Mouse (Mus musculus) myocyte (in vitro differentiated cells): Measurements from ENCODE around the gene Coro2b. TPM values are rescaled to one million over a fixed set of nuclear protein-coding genes. Genes with fewer than 3 reads are reported as not detected.

Experiments used
- H3K27me3 ChIP-seq: one replicate; pipeline ENCODE4 v1.6.1; 2011; ENCODE audit not compliant: control insufficient read depth, insufficient read depth, insufficient read length
- H3K36me3 ChIP-seq: one replicate; pipeline ENCODE4 v1.6.1; 2011; ENCODE audit not compliant: control insufficient read depth, insufficient read depth
- H3K4me2 ChIP-seq: one replicate; pipeline ENCODE4 v1.6.1; 2011; ENCODE audit warnings: low read depth, control low read depth
- H3K4me3 ChIP-seq: one replicate; pipeline ENCODE4 v1.5.1; 2011; ENCODE audit warnings: mild to moderate bottlenecking, control low read depth, moderate library complexity
- H3K79me2 ChIP-seq: one replicate; pipeline ENCODE4 v1.6.1; 2011; ENCODE audit not compliant: control insufficient read depth, insufficient read depth
- H3ac ChIP-seq: one replicate; pipeline ENCODE4 v1.6.1; 2011; ENCODE audit not compliant: control insufficient read depth, insufficient read length
- CEBPB ChIP-seq: IDR thresholded peaks from 2 replicates; pipeline ENCODE4 v1.6.1; 2011; ENCODE audit warnings: mild to moderate bottlenecking, moderate library complexity; ENCODE audit not compliant: poor library complexity, insufficient read depth, severe bottlenecking
- E2F4 ChIP-seq: IDR thresholded peaks from one replicate; pipeline ENCODE4 v1.6.1; 2011; ENCODE audit warnings: mild to moderate bottlenecking, control low read depth, moderate library complexity; ENCODE audit not compliant: insufficient read depth
- MAX ChIP-seq: IDR thresholded peaks from one replicate; pipeline ENCODE4 v1.6.1; 2011; ENCODE audit warnings: low read depth, mild to moderate bottlenecking, control low read depth
- MYOD1 ChIP-seq, 3 experiments: IDR thresholded peaks; one replicate each; pipeline ENCODE4 v1.6.1; 2011; ENCODE audit warnings: control low read depth in 2 of 3, low read depth in 2 of 3, mild to moderate bottlenecking in 2 of 3, moderate library complexity in 1 of 3; ENCODE audit not compliant: insufficient read length in 2 of 3, control insufficient read depth in 1 of 3
- MYOG ChIP-seq, 3 experiments: IDR thresholded peaks; one replicate each; pipeline ENCODE4 v1.6.1; 2011; ENCODE audit warnings: control low read depth in 2 of 3, low read depth in 2 of 3, mild to moderate bottlenecking in 2 of 3; ENCODE audit not compliant: insufficient read length in 2 of 3, control insufficient read depth in 1 of 3, insufficient read depth in 1 of 3
- POLR2A ChIP-seq: IDR thresholded peaks from one replicate; pipeline ENCODE4 v1.6.1; 2011; ENCODE audit warnings: low read depth, mild to moderate bottlenecking, control low read depth, moderate library complexity; ENCODE audit not compliant: insufficient read length
- POLR2AphosphoS2 ChIP-seq: IDR thresholded peaks from one replicate; pipeline ENCODE4 v1.6.1; 2011; ENCODE audit warnings: low read depth, control low read depth; ENCODE audit not compliant: insufficient read length
- REST ChIP-seq: IDR thresholded peaks from one replicate; pipeline ENCODE4 v1.6.1; 2011; ENCODE audit warnings: mild to moderate bottlenecking, control low read depth, moderate library complexity; ENCODE audit not compliant: insufficient read depth, insufficient read length
- SRF ChIP-seq: IDR thresholded peaks from one replicate; pipeline ENCODE4 v1.6.1; 2011; ENCODE audit warnings: low read depth; ENCODE audit not compliant: control insufficient read depth, insufficient read length
- TCF12 ChIP-seq: IDR thresholded peaks from one replicate; pipeline ENCODE4 v1.6.1; 2011; ENCODE audit warnings: mild to moderate bottlenecking, control low read depth; ENCODE audit not compliant: poor library complexity, insufficient read depth, severe bottlenecking
- TCF3 ChIP-seq: IDR thresholded peaks from one replicate; pipeline ENCODE4 v1.6.1; 2011; ENCODE audit warnings: low read depth, control low read depth; ENCODE audit not compliant: insufficient read length
- USF1 ChIP-seq: IDR thresholded peaks from one replicate; pipeline ENCODE4 v1.6.1; 2011; ENCODE audit warnings: low read depth, mild to moderate bottlenecking, control low read depth, moderate library complexity
- polyA plus RNA-seq: library from polyadenylated mRNA; unstranded; fragments of >200 nt; fragmentation: generic; extraction: Trizol; gene quantifications from one replicate; pipeline ENCODE4 v1.2.1, GENCODE M21; 2012; ENCODE audit warnings: missing spikeins

Coro2b gene
- polyA plus RNA-seq, 1 experiment, result 21.3 TPM

GRCm38 (mm10) chr9:62502361-62502760, 34.5 kb downstream of the Coro2b start:
- no peaks in the 10 kb centered on the region for H3K27me3 ChIP-seq
- H3ac ChIP-seq, result no peak overlapping the region
- no peaks in the 10 kb centered on the region for H3K79me2 ChIP-seq
- no peaks in the 10 kb centered on the region for H3K36me3 ChIP-seq
- TF ChIP-seq MYOG (IDR thresholded peaks at IDR 0.05; ENCODE audit: control insufficient read depth in 1 of 3, insufficient read depth in 1 of 3, insufficient read length in 2 of 3, low read depth in 2 of 3) (no peak), SRF (no peak), MYOD1 (IDR thresholded peaks at IDR 0.05; ENCODE audit: control insufficient read depth in 1 of 3, insufficient read length in 2 of 3, low read depth in 2 of 3) (no peak), REST (no peak), TCF3 (no peak), E2F4 (no peak)
- H3K4me3 ChIP-seq, result no peak overlapping the region
- no peak overlapping the region for H3K4me2 ChIP-seq

DNA sequence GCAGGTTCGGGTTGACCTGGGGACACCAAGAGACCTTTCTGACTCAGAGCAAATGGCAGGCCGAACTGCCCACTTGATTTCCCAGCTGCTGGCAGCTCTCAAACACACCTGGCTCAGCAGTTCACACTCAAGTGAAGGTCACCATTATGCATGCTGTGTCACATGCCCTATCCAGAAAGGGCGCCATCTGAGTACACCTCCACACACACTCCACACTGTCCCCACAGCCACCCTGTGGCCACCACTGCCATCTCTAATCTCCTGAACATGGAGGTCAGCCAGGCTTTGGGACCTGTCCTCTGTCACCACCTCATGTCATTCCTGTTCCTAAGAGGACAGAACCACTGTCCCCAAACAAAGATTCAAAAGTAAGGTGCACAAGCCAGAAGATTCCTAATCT, 35.3 kb downstream of the Coro2b start:
- no peaks in the 10 kb centered on the region for H3K36me3 ChIP-seq
- H3K4me2 ChIP-seq, result no peak overlapping the region
- H3K4me3 ChIP-seq, result no peak overlapping the region
- TF ChIP-seq MYOG (IDR thresholded peaks at IDR 0.05; ENCODE audit: control insufficient read depth in 1 of 3, insufficient read depth in 1 of 3, insufficient read length in 2 of 3, low read depth in 2 of 3) (peak in 1 of 3 experiments; percentile 26), CEBPB (no peak), MYOD1 (IDR thresholded peaks at IDR 0.05; ENCODE audit: control insufficient read depth in 1 of 3, insufficient read length in 2 of 3, low read depth in 2 of 3) (peak in 2 of 3 experiments; percentile 11 to 59)
- H3K27me3 ChIP-seq, result no peaks in the 10 kb centered on the region
- no peak overlapping the region for H3ac ChIP-seq
- no peaks in the 10 kb centered on the region for H3K79me2 ChIP-seq

DNA sequence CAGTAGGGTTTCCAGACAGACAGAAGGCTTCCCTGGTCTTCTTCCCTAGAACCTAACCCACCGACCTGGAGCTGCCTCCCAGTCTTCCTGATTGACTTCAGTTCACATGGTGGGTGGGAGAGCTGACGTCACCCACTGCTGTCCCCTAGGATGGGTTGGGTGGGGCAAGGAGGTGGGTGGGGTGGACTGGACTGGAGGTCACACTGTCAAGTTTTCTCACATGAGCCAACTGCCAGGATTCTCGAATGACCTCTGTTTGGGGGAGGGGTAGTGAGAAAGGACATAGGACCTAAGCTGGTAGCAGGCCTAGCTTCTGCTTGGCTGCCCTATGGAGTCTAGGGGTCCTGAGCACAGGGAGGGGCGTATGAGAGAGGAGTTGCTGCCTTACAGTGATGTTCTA, 36.8 kb downstream of the Coro2b start:
- H3K79me2 ChIP-seq, result no peaks in the 10 kb centered on the region
- H3K4me3 ChIP-seq, result no peak overlapping the region
- TF ChIP-seq MYOD1 (IDR thresholded peaks at IDR 0.05; ENCODE audit: control insufficient read depth in 1 of 3, insufficient read length in 2 of 3, low read depth in 2 of 3) (no peak), CEBPB (no peak)
- no peak overlapping the region for H3ac ChIP-seq
- H3K27me3 ChIP-seq, result no peaks in the 10 kb centered on the region
- H3K4me2 ChIP-seq, result no peak overlapping the region
- H3K36me3 ChIP-seq, result no peaks in the 10 kb centered on the region

GRCm38 (mm10) chr9:62498945-62499344, 37.9 kb downstream of the Coro2b start:
- Histone ChIP-seq H3K27me3 (no peaks in the 10 kb centered on the region), H3K4me3 (no peak overlapping the region), H3ac (no peak overlapping the region), H3K79me2 (no peaks in the 10 kb centered on the region), H3K4me2 (no peak overlapping the region), H3K36me3 (no peaks in the 10 kb centered on the region)
- no peak for TF ChIP-seq USF1
- no peak for TF ChIP-seq REST
- TF ChIP-seq TCF12, result no peak
- no peak for TF ChIP-seq POLR2AphosphoS2
- TF ChIP-seq TCF3, result no peak
- no peak for TF ChIP-seq E2F4
- TF ChIP-seq CEBPB, result no peak
- no peak for TF ChIP-seq MYOD1 (IDR thresholded peaks at IDR 0.05; ENCODE audit: control insufficient read depth in 1 of 3, insufficient read length in 2 of 3, low read depth in 2 of 3)
- no peak for TF ChIP-seq SRF
- TF ChIP-seq POLR2A, result no peak
- TF ChIP-seq MAX, result no peak
- TF ChIP-seq MYOG (IDR thresholded peaks at IDR 0.05; ENCODE audit: control insufficient read depth in 1 of 3, insufficient read depth in 1 of 3, insufficient read length in 2 of 3, low read depth in 2 of 3), result no peak

DNA sequence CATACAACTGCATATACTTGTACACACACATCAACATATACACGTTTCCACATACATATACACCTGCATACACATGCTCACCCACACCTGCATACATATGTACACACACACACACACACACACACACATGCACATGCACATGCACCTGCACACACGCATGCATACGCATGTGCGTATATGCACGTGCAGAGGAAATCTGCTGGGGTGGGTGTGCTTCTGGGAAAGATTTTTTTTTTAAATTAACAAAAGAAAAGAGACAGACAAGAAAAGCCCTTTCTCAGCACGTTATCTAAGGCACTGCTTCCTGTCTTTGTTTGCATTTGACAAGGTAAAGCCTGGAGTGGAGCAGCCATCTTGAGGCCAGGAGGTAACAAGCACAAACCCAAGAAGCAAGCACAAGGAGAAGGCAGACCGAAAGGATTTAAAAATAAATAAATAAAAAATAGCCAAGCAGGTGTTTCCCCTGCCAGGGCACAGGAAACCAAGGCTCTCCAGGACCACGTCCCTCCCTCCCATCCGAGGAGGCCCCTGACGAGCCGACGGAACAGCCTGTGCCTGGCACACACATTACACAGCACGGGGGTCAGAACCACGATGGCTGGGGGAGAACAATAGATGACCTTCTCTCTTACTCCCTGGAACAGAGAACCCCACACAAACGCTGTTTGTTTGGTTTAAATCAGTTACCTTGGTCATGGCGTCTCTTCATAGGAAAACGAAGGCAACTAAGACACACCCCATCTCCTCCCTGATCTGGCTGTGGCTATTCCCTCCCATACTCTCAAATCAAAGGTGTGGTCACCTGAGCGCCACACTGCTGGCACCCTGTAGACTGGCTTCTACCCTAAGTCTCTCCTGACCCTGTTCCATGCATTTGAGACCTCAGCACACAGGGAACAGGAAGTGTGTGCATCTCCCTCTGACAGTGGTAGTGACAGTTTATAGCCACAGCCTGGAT, 39.4 kb downstream of the Coro2b start:
- Histone ChIP-seq H3K79me2 (no peaks in the 10 kb centered on the region), H3K36me3 (no peaks in the 10 kb centered on the region), H3K27me3 (no peaks in the 10 kb centered on the region), H3K4me3 (no peak overlapping the region), H3K4me2 (no peak overlapping the region), H3ac (no peak overlapping the region)
- TF ChIP-seq MYOG (IDR thresholded peaks at IDR 0.05; ENCODE audit: control insufficient read depth in 1 of 3, insufficient read depth in 1 of 3, insufficient read length in 2 of 3, low read depth in 2 of 3), result no peak
- no peak for TF ChIP-seq POLR2AphosphoS2
- no peak for TF ChIP-seq CEBPB
- TF ChIP-seq MYOD1 (IDR thresholded peaks at IDR 0.05; ENCODE audit: control insufficient read depth in 1 of 3, insufficient read length in 2 of 3, low read depth in 2 of 3), result no peak
- TF ChIP-seq TCF3, result no peak
- TF ChIP-seq E2F4, result no peak
- TF ChIP-seq REST, result no peak
- TF ChIP-seq TCF12, result no peak
- TF ChIP-seq USF1, result no peak
- TF ChIP-seq SRF, result no peak
- no peak for TF ChIP-seq POLR2A
- TF ChIP-seq MAX, result no peak
